Mouse (Mus musculus) midbrain, embryonic 13.5 days (tissue): Measurements from ENCODE around the gene Olfr272. TPM values are rescaled to one million over a fixed set of nuclear protein-coding genes. Genes with fewer than 3 reads are reported as not detected.

Source experiments
- polyA plus RNA-seq: library from polyadenylated mRNA; unstranded; fragments of >200 nt; fragmentation: Nextera tagmentation; extraction: Ambion mirVana; gene quantifications from 2 replicates; pipeline ENCODE4 v1.2.1, GENCODE M21; 2015

Olfr272 gene
- polyA plus RNA-seq, 1 experiment from 2014 or later = not detected

Other genes with a start within 250 kb of the Olfr272 start
- not detected in 2 replicates for gene Olfr275, start 104.6 kb downstream of the Olfr272 start, polyA plus RNA-seq
- gene Olfr273, start 59.9 kb downstream of the Olfr272 start, polyA plus RNA-seq = not detected in 2 replicates
- gene Olfr270, start 45.4 kb upstream of the Olfr272 start, polyA plus RNA-seq = not detected in 2 replicates
- gene Nipsnap3a, start 70.1 kb upstream of the Olfr272 start, polyA plus RNA-seq = not detected in 2 replicates
- 146 and 160 TPM in 2 replicates for gene Nipsnap3b, start 92.7 kb upstream of the Olfr272 start, polyA plus RNA-seq
- gene Abca1, start 240.7 kb upstream of the Olfr272 start, polyA plus RNA-seq = 8.3 and 8.7 TPM in 2 replicates